Mouse (Mus musculus): Measurements from ENCODE around the gene Srf.

Gene Srf

GRCm38 (mm10) chr17:46519971-46520370 lies 36.0 kb downstream of the Srf start:
- DNase-seq (ENCODE audit: low spot score): no peak

DNA sequence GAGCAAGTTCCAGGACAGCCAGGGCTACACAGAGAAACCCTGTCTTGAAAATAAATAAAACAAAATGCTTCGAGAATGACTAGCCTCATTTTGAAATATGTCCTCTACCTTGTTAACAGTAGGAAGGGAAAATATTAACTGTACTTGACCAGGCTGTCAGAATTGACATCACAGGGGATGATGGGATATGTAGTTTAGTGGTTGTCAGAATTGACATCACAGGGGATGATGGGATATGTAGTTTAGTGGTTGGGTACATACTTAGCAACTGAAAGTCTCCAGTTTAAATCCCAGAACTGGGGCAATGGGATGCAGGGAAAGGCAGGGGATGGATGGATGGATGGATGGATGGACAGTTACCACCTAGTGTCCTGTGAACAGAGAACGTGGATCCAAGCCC lies 42.6 kb downstream of the Srf start:
- no peak for DNase-seq (ENCODE audit: low spot score)

DNA sequence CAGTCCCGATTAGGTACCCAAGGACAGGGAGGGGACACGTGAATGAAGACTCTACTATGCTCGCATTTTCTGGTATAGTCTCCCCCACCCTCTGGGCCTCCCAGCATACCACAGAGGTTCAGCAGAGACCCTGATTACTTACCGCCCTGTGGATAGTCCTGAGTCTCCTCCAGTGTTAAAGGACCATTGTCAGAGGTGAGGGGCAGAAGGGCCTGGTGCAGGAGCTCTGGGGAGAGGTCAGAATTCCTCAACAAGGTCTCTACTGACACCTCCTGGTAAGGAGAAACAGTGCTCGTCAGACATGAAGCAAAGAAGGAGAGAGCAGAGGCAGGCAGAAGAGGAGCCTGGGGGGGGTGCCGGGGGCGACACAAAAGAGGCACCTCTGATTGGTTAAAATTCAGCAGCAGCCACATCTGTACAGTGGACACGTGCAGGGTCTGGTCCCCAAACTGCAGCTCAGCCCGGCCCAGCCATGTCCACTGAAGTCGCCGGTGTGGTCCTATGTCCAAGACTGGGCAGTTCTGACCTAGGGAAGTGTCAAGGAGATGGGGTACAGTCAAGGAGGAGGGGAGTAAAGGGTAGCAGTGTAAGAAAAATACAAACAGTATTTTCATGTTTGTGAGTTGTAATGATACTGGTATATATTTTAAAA lies 44.8 kb downstream of the Srf start:
- DNase-seq (ENCODE audit: low spot score): no peak

- no peak for DNase-seq (ENCODE audit: low spot score)
Observed at GRCm38 (mm10) chr17:46505617-46506016, 50.4 kb downstream of the Srf start.

DNA sequence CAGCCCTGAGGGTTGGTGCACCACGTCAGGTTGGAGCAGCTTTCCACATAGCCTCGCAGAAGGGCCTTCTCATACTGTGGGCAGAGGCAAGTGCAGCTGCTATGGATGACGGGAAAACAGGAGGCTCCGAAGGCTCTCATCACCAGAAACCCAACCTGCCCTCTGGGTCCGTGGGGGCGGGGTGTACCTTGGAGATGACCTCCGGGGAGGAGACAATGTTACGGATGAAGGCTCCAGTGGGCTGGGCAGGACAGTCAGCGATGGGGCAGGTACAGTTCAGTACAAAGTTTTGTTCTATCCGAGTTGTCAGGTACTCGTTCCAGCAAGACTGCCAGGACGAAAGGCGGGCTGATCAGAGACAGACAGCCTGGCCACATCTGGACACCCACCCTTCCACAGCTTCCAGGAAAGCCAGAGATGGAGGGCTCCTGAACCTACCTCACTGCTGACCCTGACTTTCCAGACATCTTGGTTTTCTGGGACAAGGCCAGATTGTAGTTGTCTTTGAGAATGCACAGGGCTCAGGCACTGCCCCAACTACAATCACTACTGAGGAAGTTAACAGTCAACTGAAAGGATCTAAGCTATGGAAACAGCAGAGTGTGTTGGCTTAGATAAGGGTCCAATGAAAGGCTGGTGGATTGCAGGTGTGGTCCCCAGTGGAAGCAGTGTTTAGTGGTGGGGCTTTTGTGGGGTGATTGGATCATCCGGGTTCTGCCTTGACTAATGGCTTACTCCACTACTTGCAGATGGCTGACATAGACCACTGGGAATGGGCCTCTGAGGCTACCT lies 51.9 kb downstream of the Srf start:
- no peak for DNase-seq (ENCODE audit: low spot score)

DNA sequence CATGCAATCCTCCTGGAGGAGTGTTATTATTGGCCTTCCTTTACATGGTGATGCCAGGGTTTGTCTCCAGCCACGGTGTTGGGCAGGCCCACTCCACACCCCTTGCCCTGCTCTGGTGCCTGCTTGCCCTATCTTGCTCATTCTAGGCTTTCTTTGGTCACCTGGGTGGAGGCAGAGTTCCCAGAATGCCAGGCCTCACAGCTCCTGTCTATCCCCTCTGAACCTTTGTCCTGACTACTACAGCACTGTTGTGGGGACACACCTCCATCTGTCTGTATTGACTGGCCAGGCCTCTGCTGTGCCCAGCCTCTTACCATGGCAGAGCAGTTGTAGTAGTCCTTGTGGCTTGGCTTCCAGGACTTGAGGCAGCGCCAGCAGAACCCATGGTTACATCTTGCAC lies 53.2 kb downstream of the Srf start:
- DNase-seq (ENCODE audit: low spot score): no peak
